Mouse (Mus musculus) kidney, postnatal 14 days (tissue): ENCODE data around the gene Susd5.
A peak's percentile ranks its signal among the peaks of the same experiment; 100 is the strongest.
"Not testable (repeated sequence)": the region's sequence is repeated elsewhere in the genome, so short reads cannot be mapped to it uniquely, and the experiment has no call there.

ENCODE experiments used
- DNase-seq: peaks from one replicate; pipeline ENCODE4 v3.0.0; 2022; ENCODE audit warnings: mixed read lengths

The Susd5 gene

GRCm38 (mm10) chr9:114086422-114086821 lies 29.5 kb downstream of the Susd5 start:
- no peak for DNase-seq

GRCm38 (mm10) chr9:114087106-114087815 lies 30.3 kb downstream of the Susd5 start:
- no peak for DNase-seq

DNA sequence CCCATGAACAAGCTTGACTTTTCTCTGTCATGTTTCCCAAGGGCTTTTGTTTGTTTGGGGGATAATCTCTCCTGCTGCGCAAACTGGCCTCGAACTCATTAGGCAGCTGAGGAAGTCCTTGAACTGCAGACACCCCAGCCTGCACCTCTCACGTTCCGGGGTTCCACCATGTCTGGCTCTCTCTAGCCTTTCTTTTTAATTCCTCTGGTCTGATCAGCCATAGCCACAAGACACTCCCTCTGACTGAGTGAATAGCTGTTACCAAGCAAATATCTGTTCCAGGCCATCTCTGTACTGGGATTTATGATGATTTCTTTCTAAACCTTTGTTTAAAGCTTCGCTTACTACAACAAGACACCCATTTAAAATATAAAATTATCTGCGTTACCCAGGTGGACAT lies 31.9 kb downstream of the Susd5 start:
- DNase-seq = not testable (repeated sequence)

- not testable (repeated sequence) for DNase-seq
Observed at GRCm38 (mm10) chr9:114092188-114092587, 35.2 kb downstream of the Susd5 start.

- DNase-seq = no peak
Observed at GRCm38 (mm10) chr9:114094854-114095253, 37.9 kb downstream of the Susd5 start.

DNA sequence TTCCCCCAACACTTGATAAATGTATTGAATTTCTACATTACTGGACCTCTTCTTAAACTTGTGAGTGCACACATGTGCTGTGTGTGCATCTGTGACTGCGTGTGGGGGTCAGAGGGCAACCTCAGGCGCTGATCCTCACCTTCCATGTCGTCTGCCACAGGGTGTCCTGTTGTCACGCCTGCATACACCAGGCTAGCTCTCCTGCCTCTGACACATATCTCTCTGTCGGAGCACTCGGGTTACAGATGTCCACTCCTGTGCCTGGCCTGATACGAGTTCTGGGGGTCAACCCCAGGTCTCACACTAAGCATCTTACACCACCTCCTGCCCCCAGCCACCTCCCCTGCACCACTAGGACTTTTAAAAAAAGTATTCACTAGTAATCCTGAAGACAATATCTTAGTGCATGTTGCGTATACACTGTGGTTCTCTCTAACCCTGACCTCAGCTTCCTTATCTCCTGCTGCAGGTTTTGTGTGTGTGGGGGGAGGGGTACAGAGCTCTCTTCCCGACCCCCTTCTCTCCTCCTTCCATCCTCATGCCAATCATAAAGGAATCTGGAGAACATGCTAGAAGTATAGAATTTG lies 41.9 kb downstream of the Susd5 start:
- DNase-seq = no peak

GRCm38 (mm10) chr9:114110268-114110667 lies 53.3 kb downstream of the Susd5 start:
- DNase-seq = no peak

DNA sequence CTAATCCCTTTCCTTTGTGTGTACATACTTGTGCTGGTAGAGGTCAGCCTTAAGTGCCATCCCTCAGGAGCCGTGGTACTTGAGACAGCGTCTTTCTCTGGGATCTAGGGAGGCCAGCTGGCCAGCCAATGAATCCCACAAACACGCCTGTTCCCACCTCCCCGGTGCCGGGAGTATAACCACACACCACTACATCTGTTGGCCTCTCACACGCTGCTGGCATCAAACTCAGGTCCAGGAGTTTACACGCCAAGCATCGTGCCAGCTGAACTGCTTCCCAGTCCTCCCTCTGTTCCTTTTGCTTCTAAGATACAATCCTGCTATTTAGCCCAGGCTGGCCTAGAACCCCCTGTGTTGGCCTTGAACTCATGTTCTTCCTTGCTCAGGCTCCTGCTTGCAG lies 54.2 kb downstream of the Susd5 start:
- no peak for DNase-seq

- no peak for DNase-seq
Observed at GRCm38 (mm10) chr9:114112226-114112625, 55.3 kb downstream of the Susd5 start.

- no peak for DNase-seq
Observed at GRCm38 (mm10) chr9:114113911-114114623, 57.1 kb downstream of the Susd5 start.

- peak; percentile 70 for DNase-seq
Observed at GRCm38 (mm10) chr9:114116672-114117071, 59.7 kb downstream of the Susd5 start.

DNA sequence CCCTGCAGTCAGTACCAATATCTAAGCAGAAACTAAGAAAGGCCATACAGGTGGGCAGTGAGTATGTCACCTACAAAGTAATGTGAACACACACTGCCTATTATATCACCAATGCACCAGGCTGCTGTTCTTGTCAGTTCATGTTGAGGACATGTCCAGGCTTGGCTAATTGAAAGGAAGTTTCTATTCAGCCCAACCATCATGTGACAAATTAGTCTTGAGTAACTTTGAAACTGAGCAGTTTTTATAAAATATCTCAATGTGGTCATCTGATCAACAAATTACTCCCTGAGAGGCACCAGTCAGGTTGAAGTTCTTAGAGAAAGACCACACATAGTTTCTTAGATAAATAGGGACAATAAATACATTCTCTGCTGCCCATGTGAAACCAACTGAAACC lies 65.9 kb downstream of the Susd5 start:
- DNase-seq = not testable (repeated sequence)

- not testable (repeated sequence) for DNase-seq
Observed at GRCm38 (mm10) chr9:114129273-114129835, 72.4 kb downstream of the Susd5 start.
